Mouse (Mus musculus) spleen, adult 2 months (tissue): Measurements from ENCODE around the gene Ctnna3.

Experiments used
- CTCF ChIP-seq: fragments of 200-500 bp; IDR thresholded peaks from 2 replicates; pipeline ENCODE4 v1.5.1; 2011; ENCODE audit warnings: mild to moderate bottlenecking, inconsistent platforms; ENCODE audit not compliant: insufficient read depth, insufficient read length, insufficient replicate concordance; ENCODE audit errors: extremely low read depth
- POLR2A ChIP-seq: fragments of 200-500 bp; IDR thresholded peaks from 2 replicates; pipeline ENCODE4 v1.6.1; 2011; ENCODE audit warnings: low read depth, low read length, inconsistent platforms

GRCm38 (mm10) chr10:63381498-63382280 is 48.2 kb upstream of the Ctnna3 start, which contains the start of gene Sirt1:
- TF ChIP-seq POLR2A: no peak
- TF ChIP-seq CTCF: no peak
